Mouse (Mus musculus): Measurements from ENCODE around the gene Podxl2.
A peak's percentile ranks its signal among the peaks of the same experiment; 100 is the strongest.

Gene Podxl2

DNA sequence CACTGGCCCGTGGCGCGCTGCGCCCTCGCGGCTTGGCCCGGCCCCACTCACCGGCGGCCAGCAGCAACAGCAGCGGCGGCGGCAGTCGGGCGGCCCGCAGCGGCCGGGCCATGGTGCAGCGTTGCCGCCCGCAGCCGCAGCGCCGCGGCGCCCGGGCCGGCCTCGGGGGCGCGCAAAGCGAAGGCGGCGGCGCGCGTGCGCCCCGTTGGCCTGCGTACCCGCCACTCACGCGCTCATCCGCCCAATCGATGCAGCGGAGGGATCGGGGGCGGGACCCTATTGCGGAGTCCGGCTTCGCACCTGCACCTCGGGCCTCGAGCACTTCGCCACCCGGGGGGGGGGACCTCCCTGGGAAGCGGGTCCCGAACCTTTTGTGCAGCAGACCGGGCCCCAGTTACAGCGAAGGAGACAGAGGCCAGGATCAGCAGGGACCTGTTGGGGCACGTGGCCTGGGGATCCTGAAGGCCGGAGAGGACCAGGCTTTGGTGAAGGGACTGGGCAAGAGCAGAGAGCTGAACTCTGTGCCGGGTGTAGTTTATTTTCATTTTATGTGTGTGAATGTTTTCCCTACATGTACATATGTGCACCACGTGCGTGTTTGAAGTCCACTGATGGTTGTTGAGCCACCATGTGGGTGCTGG lies at the start of gene Podxl2:
Podxl2 (minus strand) TSS at position 177 of the 641 bp plus-strand sequence.
- DNase-seq (ENCODE audit: low read depth, low spot score), result no peak

DNA sequence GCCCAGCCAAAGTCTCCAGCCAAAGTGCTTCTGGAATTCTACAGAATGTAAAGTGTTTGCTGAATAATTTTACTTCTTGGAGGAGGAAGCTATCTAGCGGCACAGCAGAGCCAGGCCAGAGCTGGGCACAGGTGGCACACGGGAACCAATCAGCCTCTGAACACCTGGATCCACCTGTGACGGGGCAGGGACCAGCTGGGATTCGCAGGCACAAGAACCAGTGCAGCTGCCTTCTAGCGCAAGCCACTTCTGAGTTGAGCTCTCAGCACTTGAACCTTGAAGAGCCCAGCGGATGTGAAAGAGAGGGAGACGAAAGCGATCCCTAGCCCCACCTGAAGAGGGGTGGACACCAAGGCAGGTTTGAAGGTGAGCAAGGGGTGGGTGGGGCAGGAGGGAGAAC lies 44.0 kb upstream of the Podxl2 start:
- DNase-seq (ENCODE audit: low read depth, low spot score), result no peak

DNA sequence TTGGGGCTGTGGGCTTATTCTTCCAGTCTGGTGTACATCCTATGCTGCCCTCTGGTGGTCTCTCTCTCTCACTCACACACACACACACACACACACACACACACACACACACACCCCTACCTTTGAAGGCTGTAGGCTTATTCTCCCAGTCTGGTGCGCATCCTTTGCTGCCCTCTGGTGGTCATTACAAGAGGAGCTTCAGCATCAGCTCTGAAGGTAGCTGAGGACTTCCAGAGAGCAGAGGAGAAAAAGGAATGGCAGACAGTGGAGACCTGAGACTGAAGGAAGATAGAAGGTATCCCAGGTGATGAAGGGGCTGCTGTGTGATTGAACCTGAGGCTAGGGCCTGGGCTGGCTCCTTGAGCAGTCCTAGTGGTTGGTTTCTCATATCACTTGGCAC lies 41.3 kb upstream of the Podxl2 start:
- DNase-seq (ENCODE audit: low read depth, low spot score), result peak; percentile 83

DNA sequence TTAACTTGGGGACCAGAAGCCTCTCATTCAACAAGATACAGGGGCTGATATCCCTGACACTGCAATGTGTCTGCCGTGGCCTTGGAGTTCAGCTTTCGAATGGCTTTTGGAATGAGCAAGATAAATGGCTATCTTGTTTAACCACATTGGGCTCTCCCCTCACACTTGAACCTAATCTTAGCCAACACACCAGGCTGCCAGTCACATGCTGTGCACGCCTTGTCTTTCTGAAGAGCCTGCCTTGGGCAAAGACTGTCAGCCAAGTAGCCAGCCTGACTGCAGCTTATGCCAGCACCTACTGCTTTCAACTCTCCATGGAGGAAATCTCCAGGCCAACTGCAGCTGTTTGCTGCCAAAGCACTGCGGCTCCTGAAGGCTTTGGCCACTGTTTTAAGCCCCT lies 40.7 kb upstream of the Podxl2 start:
- DNase-seq (ENCODE audit: low read depth, low spot score), result peak; percentile 92

DNA sequence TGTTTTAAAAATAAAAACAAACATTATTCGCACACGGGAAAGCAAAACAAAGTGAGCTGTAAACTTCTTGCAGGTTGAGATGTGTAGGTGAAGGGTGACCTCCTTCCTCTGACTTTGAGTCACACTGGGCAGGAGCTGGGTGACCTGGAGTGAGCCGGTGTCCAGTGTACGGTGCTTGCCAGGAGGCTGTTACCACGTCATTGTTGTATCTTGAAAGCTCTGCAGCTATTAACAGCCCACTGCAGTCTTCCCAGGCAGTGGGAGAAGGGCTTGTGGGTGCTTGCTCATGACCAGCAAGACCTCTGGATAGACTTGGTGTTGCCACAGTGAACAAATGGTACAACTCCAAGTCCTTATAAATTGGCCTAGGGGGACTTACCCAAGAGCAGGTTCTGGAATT lies 40.0 kb upstream of the Podxl2 start:
- DNase-seq (ENCODE audit: low read depth, low spot score), result no peak

DNA sequence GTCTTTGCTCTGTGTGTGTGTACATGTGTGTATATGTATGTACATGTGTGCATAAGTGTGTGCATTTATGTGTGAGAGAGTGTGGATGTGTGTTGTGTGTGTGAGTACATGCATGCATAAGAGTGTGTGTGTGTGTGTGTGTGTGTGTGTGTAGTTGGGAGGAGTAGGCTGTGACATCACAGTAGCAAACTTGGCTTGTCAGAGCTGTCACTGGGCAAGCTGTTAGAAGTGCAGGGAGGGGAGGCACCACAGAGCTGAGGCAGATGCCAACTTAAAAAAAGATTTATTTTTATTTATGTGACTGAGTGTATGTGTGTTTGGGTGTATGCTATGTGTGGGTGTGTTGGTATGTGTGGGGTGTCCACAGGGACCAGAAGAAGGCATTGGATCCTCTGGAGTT lies 38.6 kb upstream of the Podxl2 start:
- DNase-seq (ENCODE audit: low read depth, low spot score), result no peak

DNA sequence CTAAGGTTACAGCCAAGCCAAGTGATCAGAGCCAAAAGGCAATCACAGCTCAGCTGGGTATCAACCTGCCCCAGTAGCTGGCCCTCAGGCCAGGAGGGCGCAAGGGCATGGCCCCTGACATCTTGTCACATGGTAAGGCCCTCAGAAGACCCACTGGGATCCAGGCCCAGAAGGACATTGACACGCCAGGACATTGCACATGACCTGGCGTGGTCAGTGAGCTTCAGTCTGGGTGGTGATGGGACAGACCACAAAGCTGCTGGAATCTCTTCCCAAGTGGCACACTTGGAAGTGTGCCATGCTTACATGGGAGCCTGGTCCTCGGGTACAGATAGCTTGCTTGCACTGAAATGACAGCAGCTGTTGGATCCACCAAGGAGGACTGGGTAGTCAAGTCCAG lies 38.2 kb upstream of the Podxl2 start:
- no peak for DNase-seq (ENCODE audit: low read depth, low spot score)

DNA sequence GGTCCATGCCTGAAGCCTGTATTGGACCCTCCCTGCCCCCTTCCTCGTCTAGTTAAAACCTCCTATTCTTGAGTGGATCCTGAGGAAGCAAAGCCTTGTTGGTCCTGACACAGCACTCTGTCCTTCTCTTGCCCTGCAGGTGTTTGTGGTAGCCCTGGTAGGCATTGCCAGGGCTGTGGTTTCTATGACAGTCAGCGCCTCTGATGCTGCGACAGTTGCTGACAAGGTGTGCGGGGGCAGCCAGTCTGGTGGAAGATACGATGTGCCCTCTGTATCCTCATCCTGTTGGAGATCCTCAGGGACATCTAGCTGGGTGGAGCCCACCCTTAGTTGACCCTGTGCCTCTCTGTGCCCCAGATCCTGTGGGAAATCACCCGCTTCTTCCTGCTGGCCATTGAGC lies 34.3 kb upstream of the Podxl2 start:
- no peak for DNase-seq (ENCODE audit: low read depth, low spot score)

DNA sequence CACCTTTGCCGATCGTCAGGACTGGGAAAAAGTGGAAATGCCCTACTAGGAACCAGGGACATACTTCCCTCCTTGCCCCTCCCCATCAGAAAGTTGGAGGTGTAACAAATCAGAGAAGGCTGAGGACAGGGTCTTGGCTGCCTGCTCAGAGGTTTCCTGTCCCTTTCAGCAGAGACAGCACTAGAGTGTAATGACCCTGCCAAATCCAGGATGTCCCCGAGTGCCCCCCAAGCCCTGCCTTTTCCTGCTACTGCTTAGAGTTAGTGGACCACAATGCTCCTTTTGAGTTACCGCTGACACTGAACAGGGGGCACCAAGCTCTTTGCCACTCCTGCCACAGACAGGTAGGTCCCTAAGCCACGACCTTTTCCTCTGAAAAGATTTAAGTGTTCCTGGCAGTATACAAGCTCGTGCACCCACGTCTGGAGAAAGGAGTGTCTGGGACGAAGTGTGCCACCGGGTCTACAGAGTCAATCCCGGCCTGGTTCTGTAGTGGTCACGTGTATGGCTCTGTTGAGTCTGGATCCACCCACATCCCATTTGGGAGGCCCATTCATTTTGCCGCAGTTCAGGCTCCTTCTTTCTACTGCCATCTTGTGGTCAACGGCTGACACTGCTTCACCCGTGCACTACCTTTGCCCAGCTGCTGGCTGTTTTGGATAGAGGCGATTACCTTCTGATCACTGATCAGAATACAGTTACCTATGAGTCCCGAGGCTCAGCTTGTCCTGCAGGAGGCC lies 31.7 kb upstream of the Podxl2 start:
- DNase-seq (ENCODE audit: low read depth, low spot score), result peak; percentile 83

DNA sequence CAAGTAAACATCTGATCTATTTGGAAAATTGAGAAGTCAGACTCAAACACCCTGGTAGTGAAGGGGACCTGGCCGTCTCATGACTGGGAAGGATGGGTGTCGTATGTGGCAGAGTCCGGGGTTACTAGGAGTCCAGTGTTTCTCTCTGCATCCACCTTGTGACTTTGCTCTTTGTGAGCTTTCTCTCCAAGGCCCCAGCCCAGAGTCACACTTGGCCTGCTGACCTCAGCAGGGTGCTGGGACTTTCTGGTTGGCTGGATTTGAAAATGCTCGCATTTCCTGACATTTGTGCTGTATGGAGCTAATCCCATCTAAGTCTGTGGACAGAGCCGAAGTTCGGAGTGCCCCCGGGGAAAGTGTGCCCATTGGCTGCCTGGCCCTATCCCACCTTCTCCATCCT lies 30.2 kb upstream of the Podxl2 start:
- DNase-seq (ENCODE audit: low read depth, low spot score), result no peak

DNA sequence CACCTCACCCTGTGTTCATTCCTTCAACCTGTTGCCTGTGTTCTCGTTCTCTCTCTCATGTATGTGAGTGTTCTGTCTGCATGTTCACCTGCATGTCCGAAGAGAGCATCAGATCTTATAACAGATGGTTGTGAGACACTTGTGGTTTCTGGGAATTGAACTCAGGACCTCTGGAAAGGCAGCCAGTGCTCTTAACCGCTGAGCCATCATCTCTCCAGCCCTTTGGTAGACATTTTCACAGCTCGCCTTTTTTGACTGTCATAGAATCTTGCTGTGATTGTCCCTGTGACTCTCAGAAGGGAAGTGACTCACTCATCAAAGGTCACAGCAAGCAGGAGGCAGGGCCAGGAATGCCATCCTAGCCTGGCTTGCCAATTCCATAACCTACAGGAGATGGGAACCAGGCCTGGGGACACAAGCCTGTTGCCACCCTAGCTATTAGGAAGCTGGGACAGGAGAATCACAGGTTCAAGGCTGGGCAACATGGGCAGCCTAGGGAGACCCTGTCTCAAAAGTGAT lies 29.7 kb upstream of the Podxl2 start:
- no peak for DNase-seq (ENCODE audit: low read depth, low spot score)

DNA sequence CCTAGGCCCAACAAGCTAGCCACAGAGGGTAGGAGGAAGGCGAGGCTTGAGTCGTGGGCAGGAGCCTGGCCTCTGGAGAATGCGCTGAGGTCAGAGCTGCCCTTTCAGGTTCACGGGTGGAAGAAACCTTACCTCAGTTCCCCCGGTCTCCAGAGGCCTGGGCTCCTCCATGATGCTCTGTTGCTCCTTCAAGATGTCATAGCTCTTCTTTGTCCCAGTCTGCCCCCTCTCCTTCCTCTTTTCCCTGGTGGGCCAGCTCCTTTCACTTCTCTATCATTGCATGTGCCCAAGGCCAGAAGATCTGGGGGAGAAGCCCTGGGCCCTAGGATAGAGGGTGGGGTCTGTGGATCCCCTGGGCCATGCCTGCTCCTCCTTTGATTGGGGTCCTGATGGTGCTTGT lies 28.9 kb upstream of the Podxl2 start:
- no peak for DNase-seq (ENCODE audit: low read depth, low spot score)

DNA sequence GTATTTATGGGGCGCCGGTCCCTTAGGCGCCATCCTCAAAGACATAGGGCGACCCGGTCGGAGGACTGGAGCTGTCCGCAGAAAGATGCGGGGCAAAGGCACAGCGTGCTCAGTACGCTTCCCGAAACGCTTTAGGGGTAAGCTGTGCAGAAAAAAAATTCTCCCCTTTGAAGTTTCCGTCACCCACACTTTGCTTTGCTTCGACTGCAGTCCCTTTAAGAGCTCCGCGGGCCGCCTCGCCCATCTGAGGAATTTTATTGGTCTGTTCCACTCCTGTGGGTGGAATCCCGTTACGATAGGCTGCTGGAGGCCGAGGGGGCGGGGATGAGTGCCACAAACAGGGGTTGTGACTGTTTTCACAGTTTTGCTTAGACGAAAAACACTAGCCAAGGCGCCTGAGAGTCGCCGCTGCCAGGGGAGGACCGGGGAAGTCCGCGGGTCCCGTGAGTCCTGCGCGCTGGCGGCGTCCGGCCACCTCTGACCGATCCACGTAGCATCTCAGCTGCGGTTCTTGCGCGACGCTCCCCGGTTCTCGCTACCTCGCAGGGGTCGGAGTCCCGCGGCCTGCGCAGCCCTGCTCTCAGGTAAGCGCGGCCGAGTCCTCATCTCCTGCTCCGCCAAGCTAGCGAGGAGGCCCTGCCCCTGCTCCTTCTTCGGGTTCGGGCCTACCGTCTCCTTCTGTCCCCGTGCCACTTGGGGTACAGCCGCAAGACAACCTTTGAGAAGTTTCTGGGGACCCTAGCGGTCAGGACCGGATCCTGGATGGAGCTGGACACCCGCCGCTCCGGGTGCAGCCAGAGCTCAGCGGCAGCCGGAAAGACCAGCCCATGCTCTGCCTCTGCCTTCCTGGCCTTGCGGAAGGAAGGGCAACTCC lies 27.3 kb upstream of the Podxl2 start, which contains the start of gene Tpra1:
Tpra1 (plus strand) TSS at position 305 of the 874 bp plus-strand sequence.
- peak; percentile 92 for DNase-seq (ENCODE audit: low read depth, low spot score)

DNA sequence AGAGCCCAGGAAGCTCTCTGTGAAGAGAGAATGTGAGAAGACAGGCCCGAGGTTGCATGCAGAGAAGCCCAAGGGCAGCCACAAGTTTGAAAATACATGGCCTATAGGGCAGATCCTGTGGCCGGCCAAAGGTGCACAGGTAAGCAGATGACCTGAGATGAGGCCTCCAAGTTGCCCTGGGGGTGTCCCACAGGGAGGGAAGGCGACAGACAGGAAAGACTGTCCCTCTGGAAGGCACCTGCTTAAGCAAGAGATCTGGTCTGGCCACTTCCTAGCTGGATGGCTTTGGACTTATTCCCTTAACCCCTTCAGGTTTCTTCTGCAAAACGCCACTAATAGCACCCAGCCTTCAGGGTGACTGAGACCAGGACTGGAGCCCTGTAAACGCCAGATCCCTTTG lies 26.6 kb upstream of the Podxl2 start:
- no peak for DNase-seq (ENCODE audit: low read depth, low spot score)

DNA sequence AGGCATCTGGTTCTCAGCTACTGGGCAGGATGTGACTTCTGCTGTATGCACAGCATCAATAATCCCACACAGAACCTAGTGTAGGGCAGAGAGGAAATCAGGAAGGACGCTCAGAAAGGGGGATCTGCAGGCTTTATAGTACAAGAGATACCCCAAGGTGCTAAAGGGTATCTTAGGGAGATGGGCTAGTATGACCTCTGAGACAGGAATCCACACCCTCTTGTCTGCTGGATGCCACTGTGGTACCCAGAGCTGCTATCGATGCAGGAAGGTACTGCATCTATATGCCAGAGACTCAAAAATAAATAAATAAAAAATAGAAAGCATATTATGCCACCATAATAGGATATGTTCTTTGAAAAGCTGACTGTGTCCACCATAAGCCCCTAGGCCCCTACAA lies 24.8 kb upstream of the Podxl2 start:
- no peak for DNase-seq (ENCODE audit: low read depth, low spot score)

DNA sequence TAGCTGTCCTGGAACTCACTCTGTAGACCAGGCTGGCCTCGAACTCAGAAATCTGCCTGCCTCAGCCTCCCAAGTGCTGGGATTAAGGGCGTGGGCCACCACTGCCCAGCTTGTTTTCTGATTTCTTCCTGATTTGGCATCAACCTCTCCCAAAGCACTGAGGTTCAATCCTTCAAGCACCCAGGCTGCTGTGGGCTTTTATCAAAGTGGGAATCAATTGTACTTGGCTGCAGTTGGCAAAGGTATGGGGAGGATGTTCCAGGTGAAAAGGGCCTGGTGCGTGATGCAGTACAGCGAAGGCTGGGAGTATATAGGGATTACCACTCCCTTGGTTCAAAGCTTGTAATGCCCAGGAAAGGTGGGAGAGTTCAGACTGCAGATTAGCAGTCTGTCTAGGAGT lies 24.2 kb upstream of the Podxl2 start:
- DNase-seq (ENCODE audit: low read depth, low spot score), result no peak

DNA sequence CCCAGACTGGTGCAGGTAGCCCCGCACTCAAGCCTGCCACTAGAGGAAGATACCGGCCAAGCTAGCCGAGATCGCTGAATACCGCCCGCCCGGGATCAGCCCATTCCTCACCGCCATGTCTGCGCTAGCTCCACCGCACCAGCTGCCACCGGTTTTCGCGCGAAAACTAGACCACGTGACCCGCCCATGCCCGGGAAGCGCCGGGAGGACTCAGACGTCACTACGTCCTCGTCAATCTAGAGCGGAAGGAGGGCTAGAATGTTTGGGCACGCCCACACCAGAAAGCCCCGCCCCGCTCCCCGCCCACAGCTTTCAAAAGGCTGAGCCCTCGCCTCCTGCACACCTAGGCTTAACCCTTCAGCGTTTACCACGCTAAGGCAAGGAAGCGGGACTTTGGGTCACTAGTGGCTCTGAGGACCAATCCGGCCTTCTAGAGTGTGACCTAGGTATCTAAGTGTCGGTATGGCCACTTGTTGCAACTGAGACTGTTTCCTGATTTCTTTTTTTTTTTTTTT lies 23.7 kb upstream of the Podxl2 start, which contains the start of gene Mcm2:
Mcm2 (minus strand) TSS at position 247 of the 515 bp plus-strand sequence.
- peak; percentile 96 for DNase-seq (ENCODE audit: low read depth, low spot score)

DNA sequence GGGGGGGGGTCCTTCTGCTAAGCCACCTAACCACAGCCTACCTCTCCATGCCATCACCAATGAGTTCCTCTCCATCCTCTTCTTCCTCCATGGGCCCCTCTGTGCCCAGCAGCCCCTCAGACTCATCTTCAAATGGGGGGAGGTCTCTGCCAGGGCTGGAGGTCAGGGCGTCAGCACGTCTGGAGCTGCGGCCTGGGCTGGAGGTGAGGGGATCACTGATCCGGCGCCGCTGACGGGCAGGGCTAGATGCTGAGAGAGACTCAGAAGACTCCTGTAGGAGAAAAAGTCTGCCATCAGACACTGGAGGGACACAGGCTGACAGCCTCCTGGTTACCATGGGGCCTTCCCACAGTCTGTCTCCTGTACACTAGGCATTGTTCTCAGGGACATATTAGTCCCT lies 22.4 kb upstream of the Podxl2 start:
- no peak for DNase-seq (ENCODE audit: low read depth, low spot score)

DNA sequence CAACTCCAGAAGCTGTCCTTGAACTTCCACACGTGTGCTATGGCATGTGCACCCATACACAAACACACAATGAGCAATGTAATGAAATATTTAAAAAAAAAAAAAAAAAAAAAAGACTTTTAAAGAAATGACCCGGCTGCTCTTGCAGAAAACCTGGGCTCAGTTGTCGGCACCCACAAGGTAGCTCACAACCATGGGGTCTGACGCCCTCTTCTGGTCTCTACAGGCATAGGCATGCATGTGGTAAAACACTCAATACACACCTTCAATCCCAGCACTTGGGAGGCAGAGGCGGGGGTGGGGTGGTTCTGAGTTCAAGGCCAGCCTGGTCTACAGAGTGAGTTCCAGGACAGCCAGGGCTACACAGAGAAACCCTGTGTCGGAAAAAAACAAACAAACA lies 21.1 kb upstream of the Podxl2 start:
- no peak for DNase-seq (ENCODE audit: low read depth, low spot score)

DNA sequence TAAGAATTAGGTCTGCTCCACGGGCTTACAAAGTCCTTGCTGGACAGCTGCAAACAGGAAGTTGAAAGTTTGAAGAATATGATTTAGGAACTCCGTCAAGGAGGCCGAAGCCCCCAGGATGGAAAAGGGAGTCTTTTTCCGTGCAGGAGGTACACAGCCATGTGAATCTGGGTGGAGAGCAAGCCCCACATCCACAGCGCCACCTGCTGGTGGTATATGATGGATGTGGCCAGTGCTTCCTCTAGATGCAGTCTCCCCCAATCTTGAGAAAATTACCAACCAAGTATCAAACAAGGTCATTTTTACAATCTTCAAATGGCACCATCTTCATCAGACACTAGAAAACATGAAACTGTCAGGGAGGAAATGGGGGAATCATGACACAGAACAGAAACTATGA lies 18.7 kb upstream of the Podxl2 start:
- DNase-seq (ENCODE audit: low read depth, low spot score), result no peak

DNA sequence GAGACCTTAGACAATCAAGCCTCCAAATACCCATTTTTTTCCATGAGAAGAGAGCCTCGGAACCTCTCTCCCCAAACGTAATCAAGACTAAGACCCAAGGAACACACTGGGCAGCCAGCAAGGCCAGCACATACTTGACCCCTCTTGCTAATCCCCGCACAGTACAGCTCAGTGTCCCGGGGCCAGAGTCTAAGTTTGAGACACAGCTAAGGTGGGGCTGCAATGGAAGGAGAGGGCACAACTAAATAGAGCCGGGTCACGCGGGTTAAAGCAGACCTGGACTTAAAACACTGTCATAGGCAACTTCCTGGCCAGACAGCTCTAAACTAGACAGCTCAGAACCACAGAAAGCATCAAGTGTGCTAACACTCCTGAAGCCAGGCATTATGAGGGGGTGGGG lies 16.0 kb upstream of the Podxl2 start:
- no peak for DNase-seq (ENCODE audit: low read depth, low spot score)

Measured in c-Kit-negative CD71-positive TER-119-positive erythroid progenitor cells, embryonic 14.5 days (primary cell).